Mouse (Mus musculus) embryo, embryonic 11 days (tissue): ENCODE data around the gene Icam4.

ENCODE experiments used
- DNase-seq: peaks from one replicate; pipeline ENCODE4 v3.0.0-alpha.2; 2015

Icam4 gene

DNA sequence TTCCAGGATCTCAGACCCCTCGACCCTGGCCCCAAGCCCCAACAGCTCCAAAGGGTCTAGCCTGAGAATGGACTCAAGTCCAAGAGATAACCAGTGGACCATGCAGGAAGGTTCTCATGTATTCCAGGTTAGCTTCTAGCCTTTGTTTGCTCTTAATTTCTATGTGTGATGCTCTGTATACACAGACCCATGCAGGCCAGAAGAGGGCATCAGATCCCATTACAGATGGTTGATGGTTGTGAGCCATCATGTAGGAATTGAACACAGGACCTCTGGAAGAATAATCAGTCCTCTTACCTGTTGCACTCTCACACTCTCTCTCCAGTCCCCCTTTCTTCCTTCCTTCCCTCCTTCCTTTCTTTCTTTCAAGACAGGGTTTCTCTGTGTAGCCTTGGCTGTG, 16.8 kb upstream of the Icam4 start:
- no peak for DNase-seq

DNA sequence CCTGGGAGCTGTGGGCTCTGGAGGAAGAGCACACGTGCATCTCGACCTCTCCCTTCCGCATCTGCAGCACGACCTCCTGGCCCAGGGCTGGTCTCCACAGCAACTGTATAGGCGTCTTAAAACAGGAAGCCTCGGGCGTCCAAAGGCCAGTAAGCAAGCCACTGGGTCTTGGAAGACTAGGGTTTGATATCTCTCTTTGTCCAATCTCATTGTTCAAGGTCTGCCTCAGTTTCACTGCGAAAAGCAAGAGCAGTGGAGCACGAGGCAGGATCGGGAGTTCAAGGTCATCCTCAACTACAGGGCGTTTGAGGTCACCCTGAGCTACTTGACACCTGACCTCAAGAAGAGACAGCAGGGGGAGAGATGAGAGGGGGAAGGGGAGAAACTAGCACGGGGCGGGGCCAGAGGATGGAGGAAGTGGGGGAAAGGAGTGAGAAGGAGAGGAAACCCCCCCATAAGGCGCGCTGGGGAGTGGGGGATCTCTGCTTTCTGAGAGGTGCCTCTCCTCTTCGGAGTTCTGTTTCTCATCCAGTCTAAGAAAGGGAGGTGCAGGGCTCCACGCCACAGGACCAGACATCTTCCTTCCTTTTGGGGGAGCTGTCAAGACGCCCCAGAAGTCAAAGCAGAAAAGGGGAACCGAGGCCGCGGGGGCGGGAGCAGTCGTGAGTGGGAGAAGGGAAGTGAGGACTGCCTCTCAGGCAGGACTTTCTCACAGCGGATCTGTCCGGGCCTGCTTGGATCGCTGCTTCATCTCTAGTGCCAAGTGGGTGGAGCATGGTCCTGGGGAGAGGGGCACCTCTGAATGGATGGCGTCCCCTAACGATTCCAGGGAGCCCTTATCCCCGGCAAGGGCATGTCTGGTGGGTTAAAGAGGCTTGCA, 14.2 kb upstream of the Icam4 start:
- DNase-seq, result no peak

DNA sequence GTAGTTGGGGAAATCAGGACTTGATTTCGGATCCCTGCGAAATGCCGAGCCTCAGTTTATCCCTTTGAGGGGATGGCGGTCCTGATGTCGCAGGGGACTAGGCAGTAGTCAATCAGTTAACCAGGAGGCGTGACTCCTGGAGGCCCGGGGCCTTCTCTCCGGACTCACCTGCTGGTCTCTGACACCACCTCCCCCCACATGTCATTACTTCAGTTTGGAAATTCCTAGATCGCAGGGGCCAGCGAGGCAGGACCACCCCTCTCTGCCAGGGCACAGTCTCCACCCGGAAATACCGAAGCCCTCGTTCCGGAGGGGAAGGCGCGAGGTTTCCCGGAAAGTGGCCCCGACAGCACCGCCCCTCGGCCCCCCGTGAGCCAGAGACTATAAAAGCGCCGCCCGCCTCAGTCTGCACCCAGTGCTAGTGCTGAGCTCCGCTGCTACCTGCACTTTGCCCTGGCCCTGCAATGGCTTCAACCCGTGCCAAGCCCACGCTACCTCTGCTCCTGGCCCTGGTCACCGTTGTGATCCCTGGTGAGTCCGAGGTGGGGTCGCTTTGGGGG, 13.5 kb upstream of the Icam4 start, which contains the start of gene Icam1:
Icam1 (plus strand) TSS at position 415 of the 560 bp plus-strand sequence.
- DNase-seq, result peak; percentile 34

DNA sequence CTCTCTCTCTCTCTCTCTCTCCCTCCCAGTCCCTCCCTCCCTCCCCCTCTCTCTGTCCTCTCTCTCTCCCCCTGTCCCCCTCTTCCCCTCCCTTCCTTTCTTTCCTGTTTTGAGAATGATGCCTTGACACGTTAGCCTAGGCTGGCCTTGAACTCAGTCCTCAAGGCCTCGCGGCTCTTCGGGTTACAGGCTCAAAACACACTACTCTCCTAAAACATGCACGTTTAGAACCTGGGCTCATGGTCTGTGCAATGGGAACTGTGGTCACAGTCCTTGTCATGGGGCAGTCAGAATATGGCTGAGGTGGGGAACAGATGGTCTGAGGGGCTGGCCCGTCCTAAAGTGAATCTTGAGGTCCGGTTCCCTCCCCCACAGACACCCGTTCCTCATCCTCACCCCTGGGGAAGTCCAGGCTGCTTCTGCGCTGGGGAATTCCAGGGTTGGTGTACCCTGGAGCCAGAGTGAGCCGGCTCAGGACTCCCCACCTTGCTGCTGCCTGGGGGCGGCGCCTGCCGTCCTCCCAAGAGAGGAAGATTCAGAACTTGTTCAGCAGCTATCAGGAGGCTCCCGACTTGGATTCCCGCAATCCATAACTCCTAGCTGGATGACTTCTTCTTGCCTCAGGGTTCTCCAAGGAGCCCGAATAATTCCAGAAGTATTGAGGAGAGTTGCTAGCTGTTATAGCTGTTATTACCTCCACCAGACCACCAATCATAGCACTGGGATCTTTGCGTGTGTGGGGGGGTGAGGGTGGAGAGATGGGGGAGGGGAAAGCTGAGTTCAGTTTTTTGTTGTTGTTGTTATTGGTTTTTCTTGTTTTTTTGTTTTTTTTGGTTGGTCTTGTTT, 12.6 kb upstream of the Icam4 start:
- no peak for DNase-seq

DNA sequence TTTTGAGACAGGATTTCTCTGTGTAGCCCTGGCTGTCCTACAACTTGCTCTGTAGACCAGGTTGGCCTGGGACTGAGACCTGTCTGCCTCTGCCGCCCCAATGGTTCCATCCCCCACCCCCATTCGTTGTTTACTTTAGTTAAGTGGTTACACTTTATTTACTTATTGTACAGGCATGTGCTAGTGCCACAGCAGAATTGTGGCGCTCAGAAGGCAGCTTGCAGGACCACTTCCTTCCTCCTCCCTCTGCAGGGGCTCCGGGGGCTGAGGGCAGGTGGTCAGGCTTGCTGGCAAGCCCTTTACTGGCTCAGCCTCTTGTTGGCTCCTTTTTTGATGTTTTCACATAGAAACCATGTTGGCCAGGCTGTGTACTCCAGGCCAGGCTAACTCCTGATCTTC, 12.0 kb upstream of the Icam4 start:
- no peak for DNase-seq

DNA sequence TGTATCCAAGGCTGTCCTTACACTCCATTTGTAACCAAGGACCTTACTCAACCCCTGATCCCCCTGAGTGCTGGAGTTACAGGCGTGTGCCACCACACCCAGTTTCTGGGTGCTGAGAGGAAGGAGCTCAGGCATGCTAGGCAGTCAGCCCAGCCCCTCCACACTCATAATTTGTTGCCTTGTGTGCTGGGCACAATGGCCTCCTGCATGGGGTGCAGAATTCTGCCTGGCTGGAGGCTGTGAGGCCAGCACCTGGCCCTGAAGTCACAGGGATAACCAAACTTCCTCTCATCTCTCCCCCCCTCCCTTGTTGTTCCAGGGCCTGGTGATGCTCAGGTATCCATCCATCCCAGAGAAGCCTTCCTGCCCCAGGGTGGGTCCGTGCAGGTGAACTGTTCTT, 10.6 kb upstream of the Icam4 start:
- no peak for DNase-seq

DNA sequence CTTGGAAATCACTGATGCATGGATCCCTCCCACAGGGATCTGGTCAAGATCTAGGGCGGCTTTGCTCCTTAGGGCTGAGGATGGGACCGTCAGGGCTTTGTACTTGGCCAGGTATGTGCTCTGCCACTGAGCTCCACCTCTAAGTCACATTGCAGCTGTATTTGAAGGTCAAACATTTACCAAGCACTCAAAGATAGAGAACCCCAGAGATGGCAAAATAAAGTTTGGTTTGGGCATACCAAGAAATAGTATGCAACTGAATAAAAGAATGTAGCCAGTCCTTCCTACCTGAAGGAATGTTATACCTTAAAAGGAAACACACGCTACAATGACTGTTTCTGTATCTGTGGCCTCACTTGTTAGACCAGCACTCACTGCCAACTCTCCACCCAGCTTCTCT, 7.8 kb upstream of the Icam4 start:
- no peak for DNase-seq

DNA sequence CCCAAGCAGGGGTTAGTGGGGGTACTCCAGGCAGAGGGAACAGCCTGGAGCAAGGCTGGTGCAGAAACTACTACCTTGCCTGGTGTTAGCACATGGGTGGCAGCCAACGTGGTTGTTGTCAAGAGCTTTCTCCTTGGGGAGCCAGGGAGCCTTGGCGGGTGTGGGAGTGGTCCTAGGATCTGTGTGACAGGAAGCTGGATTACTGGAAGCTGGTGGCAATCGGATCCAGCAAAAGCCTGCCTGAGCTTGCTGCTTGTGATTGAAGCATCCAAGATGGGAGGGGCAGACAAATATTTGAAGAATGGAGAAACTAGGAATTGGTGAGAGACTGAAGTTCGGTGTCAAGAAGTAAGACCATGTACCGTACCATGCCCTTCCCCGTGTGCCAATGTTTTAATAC, 6.9 kb upstream of the Icam4 start:
- DNase-seq, result no peak

DNA sequence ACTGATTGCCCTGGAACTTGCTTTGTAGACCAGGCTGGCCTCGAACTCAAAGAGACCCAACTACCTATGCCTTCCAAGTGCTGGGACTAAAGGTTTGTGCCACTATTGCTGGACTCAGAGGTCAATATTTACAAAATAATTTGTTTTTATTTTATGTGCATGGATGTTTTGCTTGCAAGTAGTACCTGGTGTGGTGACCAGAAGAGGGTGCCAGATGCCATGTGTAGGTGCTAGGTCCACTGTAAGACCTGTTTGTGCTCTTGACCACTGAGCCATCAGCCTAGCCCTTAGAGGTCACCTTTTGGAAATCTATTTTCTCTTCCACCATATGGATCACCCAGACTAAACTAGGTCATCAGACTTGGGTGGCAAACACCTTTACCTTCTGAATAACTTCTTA, 6.4 kb upstream of the Icam4 start:
- DNase-seq, result no peak

DNA sequence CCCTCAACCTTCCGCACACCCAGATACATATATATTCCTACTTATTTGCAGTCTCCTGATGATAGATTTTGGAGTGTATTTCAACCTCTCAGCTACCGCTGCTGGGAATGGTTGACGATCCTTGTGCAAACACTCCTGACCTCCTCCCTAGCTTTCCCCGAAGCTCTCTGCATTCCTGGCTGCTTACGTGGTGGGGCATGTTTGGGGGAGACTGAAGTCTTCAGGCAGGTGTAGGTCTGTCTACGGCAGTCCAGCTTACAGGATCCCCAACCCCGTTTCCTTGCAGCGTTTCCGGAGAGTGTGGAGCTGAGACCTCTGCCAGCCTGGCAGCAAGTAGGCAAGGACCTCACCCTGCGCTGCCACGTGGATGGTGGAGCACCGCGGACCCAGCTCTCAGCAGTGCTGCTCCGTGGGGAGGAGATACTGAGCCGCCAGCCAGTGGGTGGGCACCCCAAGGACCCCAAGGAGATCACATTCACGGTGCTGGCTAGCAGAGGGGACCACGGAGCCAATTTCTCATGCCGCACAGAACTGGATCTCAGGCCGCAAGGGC, 3.8 kb upstream of the Icam4 start:
- DNase-seq, result no peak

DNA sequence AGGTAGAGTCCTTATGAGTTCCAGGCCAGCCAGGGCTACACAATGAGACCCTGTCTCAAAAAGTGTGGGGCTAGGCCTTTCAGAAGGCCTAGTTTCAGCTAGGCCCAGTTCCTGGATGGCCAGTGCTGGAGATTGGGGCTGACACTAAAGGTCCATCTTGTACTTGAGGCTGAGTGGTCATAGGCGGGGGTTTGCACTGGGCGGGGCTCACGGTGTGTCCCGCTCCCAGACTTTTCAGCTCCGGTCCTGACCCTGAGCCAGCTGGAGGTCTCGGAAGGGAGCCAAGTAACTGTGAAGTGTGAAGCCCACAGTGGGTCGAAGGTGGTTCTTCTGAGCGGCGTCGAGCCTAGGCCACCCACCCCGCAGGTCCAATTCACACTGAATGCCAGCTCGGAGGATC, 2.3 kb upstream of the Icam4 start:
- DNase-seq, result no peak

DNA sequence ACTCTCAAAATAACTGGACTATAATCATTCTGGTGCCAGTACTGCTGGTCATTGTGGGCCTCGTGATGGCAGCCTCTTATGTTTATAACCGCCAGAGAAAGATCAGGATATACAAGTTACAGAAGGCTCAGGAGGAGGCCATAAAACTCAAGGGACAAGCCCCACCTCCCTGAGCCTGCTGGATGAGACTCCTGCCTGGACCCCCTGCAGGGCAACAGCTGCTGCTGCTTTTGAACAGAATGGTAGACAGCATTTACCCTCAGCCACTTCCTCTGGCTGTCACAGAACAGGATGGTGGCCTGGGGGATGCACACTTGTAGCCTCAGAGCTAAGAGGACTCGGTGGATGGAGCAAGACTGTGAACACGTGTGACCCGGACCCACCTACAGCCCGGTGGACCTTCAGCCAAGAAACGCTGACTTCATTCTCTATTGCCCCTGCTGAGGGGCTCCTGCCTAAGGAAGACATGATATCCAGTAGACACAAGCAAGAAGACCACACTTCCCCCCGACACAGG, 1.3 kb upstream of the Icam4 start:
- DNase-seq, result no peak

DNA sequence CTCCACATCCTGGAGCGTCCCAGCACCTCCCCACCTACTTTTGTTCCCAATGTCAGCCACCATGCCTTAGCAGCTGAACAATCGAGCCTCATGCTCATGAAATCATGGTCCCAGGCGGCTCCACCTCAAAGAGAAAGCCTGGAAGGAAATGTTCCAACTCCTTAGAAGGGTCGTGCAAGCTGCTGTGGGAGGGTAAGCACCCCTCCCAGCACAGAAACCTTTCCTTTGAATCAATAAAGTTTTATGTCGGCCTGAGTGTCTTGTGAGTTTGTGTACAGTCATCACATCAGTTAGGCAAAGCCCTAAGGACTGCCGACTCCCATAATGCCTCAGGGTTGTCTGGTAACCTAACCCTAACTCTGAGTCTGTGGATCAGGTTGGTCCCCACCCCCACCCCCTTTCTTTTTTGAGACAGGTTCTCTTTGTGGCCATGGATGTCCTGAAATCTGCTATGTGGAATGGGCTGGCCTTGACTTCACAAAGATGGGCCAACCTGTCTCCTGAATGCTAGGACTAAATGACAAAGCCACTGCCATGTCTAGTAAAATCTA, 538 bp upstream of the Icam4 start:
- DNase-seq, result no peak

DNA sequence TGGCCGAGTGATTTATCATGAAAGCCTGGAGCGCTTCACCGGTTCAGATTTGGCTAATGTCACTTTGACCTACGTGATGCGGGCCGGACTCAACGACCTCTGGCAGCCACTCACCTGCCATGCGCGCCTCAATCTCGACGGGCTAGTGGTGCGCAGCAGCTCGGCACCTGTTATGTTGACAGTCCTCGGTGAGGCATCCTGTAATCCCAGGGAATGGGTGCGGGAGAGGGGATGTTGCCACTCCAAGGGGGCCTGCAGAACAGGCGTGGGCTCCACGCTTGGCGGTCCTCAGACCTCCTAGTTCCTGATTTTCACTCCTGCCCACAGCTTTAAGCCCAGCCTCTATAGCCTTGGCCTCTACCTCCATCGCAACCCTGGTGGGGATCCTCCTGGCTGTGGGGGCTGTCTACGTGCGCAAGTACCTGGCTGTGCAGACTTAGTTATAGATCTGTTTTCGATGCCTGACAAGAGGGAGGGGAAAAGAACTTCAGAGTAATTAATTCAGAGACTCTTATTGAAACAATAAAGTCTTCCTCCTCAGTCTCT, 955 bp downstream of the Icam4 start:
- no peak for DNase-seq

DNA sequence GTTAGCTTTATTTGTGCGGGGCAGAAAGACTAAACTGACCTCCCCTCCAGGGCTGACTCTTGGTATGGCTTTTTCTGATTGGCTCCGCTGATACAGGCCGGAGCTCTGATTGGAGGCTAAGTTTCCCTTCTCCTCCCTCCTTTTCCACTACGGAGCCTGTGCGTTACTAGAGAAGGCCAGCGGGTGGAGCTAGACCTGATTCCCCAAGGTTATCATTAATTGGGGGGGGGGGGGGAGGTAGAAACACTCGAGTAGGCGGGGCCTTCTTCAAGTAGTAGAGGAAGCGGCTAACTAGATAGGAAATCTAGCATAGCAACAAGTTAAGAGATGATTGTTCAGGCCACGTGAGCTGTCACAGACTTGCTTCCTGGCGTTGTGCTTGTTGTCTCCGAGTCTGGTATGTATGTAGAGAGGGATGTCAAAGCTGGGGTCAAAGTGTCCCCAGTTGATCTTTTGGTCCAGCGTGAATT, 1.6 kb downstream of the Icam4 start:
- peak; percentile 90 for DNase-seq

DNA sequence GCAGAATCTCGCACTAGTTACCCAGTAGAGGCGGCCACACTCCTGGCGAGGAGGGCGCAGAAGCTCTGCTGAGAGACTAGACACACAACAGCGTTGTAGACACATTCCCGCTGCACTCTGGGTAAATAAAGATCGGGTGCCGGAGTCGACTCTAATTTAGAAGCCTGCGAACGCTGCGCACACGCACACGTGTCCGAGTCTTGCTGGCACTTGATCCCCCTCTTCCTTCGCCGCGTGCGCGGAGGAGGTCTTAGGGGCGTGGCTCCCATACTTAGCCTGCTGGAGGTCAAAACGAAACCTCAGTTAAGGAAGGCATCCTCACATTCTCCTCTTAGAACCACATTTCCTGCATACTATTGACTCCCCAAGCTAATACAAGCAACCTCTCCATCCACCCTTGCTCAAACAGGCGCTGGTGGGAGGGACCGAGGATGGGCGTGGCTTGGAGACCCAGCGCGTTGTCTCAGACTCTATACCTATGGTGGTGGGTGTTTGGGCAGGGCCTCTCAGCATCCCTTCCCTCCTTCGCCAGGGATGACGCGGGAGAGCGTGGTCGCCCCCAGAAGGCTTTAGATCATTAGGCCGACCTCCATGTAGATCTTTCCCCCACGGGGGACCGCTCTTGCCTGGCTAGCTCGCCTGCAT, 2.2 kb downstream of the Icam4 start:
- DNase-seq, result peak; percentile 71

DNA sequence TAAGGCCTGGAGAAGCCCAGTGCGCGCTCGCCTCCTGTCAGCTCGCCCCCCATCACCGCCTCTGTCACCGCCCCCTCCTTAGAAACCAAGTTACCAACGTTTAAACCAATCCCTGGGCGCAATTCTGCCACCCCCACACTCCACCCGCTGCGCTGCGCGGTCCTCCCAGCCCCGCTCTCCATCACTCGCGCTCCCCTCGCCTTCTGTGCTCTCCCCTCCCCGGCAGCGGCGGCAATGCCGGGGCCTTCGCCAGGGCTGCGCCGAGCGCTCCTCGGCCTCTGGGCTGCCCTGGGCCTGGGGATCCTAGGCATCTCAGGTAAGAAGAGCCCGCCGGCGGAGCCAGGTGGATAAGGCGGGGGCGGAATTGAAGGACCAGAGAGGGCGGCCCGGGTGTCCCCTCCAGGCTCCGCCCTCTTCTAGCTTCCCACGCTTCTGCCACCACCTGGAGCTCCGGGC, 2.8 kb downstream of the Icam4 start, which contains the start of gene Icam5:
Icam5 (plus strand) TSS at position 178 of the 456 bp plus-strand sequence.
- peak; percentile 37 for DNase-seq

DNA sequence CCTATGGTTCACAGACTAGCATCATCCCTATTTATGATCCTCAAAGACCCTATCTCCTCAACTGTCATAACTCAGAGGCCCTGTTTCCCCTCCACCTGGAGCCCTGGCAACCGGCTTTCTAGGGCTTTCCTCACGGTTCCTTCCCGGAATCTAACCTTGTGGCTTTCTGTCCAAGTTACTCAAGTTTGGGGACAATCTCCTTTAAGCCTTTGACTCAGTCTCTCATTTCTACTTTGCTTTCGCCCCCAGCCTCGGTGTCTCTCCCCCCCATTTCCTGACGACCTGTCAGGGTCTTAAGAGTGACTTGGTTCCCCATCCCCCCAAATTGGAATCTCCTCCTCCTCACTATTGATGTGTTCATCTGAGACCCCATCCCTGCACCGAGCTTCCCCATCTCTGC, 3.3 kb downstream of the Icam4 start:
- no peak for DNase-seq

DNA sequence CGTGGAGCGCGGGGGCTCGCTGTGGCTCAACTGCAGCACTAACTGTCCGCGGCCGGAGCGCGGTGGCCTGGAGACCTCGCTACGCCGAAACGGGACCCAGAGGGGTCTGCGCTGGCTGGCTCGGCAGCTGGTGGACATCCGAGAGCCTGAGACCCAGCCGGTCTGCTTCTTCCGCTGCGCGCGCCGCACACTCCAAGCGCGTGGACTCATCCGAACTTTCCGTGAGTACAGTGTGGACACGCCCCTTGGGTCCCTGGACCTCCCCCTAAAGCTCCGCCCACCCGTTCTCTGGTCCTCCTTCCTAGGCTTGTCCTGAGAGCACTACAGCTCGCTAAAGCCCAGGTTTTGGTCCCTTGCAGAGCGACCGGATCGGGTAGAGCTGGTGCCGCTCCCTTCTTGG, 4.0 kb downstream of the Icam4 start:
- peak; percentile 91 for DNase-seq

DNA sequence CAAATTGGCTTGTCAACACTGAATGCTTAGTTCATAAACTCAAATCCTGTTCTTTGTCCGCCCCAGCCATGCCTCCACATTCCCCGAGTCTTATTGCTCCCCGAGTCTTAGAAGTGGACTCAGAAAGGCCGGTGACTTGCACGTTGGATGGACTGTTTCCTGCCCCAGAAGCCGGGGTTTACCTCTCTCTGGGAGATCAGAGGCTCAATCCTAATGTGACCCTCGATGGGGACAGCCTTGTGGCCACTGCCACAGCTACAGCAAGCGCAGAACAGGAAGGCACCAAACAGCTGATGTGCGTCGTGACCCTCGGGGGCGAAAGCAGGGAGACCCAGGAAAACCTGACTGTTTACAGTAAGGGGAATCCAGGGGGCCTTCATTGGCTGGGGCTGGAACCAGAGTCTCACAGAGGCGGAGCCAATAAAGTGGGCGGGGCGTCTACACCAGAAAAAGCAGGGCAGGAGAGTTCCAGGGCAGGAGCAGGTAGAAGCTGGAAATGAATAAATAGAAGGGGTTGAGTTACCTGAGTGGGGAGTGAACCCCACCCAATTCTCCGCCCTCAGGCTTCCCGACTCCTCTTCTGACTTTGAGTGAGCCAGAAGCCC, 5.4 kb downstream of the Icam4 start:
- DNase-seq, result peak; percentile 53

DNA sequence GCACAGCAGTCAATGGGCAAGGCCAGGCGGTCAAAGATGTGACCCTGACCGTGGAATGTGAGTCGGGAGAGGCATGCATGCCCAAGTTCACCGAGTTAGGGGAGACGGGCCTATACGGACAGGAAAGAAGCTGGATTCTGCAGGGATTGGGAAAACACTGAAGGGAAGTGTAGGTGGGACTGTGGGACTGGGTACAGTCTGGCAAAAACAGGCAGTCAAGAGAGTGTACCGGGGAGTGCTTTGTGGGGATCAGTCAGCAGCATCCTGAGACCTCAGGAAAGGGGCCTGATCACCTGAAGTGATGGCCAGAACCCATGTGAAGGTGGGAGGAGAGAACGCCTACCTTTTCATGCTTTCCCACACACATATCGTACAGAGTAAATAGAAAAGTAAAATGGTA, 6.4 kb downstream of the Icam4 start:
- DNase-seq, result no peak
